Mouse (Mus musculus): ENCODE data around the gene Afdn. TPM values are rescaled to one million over a fixed set of nuclear protein-coding genes. Genes with fewer than 3 reads are reported as not detected.
"Not testable (repeated sequence)": the region's sequence is repeated elsewhere in the genome, so short reads cannot be mapped to it uniquely, and the experiment has no call there.

Gene Afdn
- polyA plus RNA-seq, 1 experiment from 2014 or later = 29.3 TPM

GRCm38 (mm10) chr17:13781948-13782347 lies 21.6 kb downstream of the Afdn start:
- Histone ChIP-seq H3K9me3 (ENCODE audit: control insufficient read depth, low read length) (no peaks in the 10 kb centered on the region), H3K4me1 (ENCODE audit: control insufficient read depth, insufficient read depth, low read length) (peaks cover 3% of the 10 kb centered on the region; the same call in 1 of the 2 replicates), H3K36me3 (ENCODE audit: control insufficient read depth, insufficient read depth, low read length) (no peaks in the 10 kb centered on the region), H3K4me2 (ENCODE audit: low read depth, low read length) (no peak overlapping the region), H3K27ac (ENCODE audit: low read length) (no peak overlapping the region), H3K9ac (ENCODE audit: low read depth, low read length) (no peak overlapping the region), H3K4me3 (ENCODE audit: low read length) (no peak overlapping the region), H3K27me3 (replicated peaks; ENCODE audit: control insufficient read depth, insufficient read depth, low read length) (no peaks in the 10 kb centered on the region)
- ATAC-seq = no peak
- 85% methylated on average over 5 of the region's 5 CpGs for WGBS

- ATAC-seq = peak; percentile 69
- H3K27me3 ChIP-seq (replicated peaks; ENCODE audit: control insufficient read depth, insufficient read depth, low read length) = no peaks in the 10 kb centered on the region
- no peaks in the 10 kb centered on the region for H3K36me3 ChIP-seq (ENCODE audit: control insufficient read depth, insufficient read depth, low read length)
- H3K9ac ChIP-seq (ENCODE audit: low read depth, low read length) = no peak overlapping the region
- 54% methylated on average over 1 of the region's 1 CpGs for WGBS
- no peak overlapping the region for H3K4me2 ChIP-seq (ENCODE audit: low read depth, low read length)
- no peaks in the 10 kb centered on the region for H3K9me3 ChIP-seq (ENCODE audit: control insufficient read depth, low read length)
- H3K4me1 ChIP-seq (ENCODE audit: control insufficient read depth, insufficient read depth, low read length) = peaks cover 3% of the 10 kb centered on the region; the same call in 1 of the 2 replicates
- no peak overlapping the region for H3K27ac ChIP-seq (ENCODE audit: low read length)
- no peak overlapping the region for H3K4me3 ChIP-seq (ENCODE audit: low read length)
Measured at GRCm38 (mm10) chr17:13783469-13783868, 23.1 kb downstream of the Afdn start.

GRCm38 (mm10) chr17:13790033-13790432 lies 29.7 kb downstream of the Afdn start:
- H3K4me1 ChIP-seq (ENCODE audit: control insufficient read depth, insufficient read depth, low read length); H3K9me3 ChIP-seq (ENCODE audit: control insufficient read depth, low read length); H3K36me3 ChIP-seq (ENCODE audit: control insufficient read depth, insufficient read depth, low read length); H3K27ac ChIP-seq (ENCODE audit: low read length); H3K4me3 ChIP-seq (ENCODE audit: low read length); H3K27me3 ChIP-seq (replicated peaks; ENCODE audit: control insufficient read depth, insufficient read depth, low read length); H3K4me2 ChIP-seq (ENCODE audit: low read depth, low read length); H3K9ac ChIP-seq (ENCODE audit: low read depth, low read length): not testable (repeated sequence)
- peak; percentile 81 for ATAC-seq
- 67% methylated on average over 2 of the region's 2 CpGs for WGBS

- H3K27ac ChIP-seq (ENCODE audit: low read length) = no peak overlapping the region
- no peak overlapping the region for H3K4me3 ChIP-seq (ENCODE audit: low read length)
- no peaks in the 10 kb centered on the region for H3K27me3 ChIP-seq (replicated peaks; ENCODE audit: control insufficient read depth, insufficient read depth, low read length)
- no peak for ATAC-seq
- no peak overlapping the region for H3K9ac ChIP-seq (ENCODE audit: low read depth, low read length)
- H3K4me1 ChIP-seq (ENCODE audit: control insufficient read depth, insufficient read depth, low read length) = no peaks in the 10 kb centered on the region; the same call in 1 of the 2 replicates
- WGBS = 79% methylated on average over 1 of the region's 1 CpGs
- no peaks in the 10 kb centered on the region for H3K36me3 ChIP-seq (ENCODE audit: control insufficient read depth, insufficient read depth, low read length)
- no peaks in the 10 kb centered on the region for H3K9me3 ChIP-seq (ENCODE audit: control insufficient read depth, low read length)
- no peak overlapping the region for H3K4me2 ChIP-seq (ENCODE audit: low read depth, low read length)
Measured at GRCm38 (mm10) chr17:13797691-13798090, 37.4 kb downstream of the Afdn start.

GRCm38 (mm10) chr17:13802836-13803408 lies 42.6 kb downstream of the Afdn start:
- Histone ChIP-seq H3K4me3 (ENCODE audit: low read length) (no peak overlapping the region), H3K27me3 (replicated peaks; ENCODE audit: control insufficient read depth, insufficient read depth, low read length) (no peaks in the 10 kb centered on the region), H3K4me1 (ENCODE audit: control insufficient read depth, insufficient read depth, low read length) (no peaks in the 10 kb centered on the region; the same call in 1 of the 2 replicates), H3K4me2 (ENCODE audit: low read depth, low read length) (no peak overlapping the region), H3K9ac (ENCODE audit: low read depth, low read length) (no peak overlapping the region), H3K36me3 (ENCODE audit: control insufficient read depth, insufficient read depth, low read length) (no peaks in the 10 kb centered on the region; the same call in 1 of the 2 replicates), H3K27ac (ENCODE audit: low read length) (no peak overlapping the region), H3K9me3 (ENCODE audit: control insufficient read depth, low read length) (no peaks in the 10 kb centered on the region)
- WGBS = 81% methylated on average over 2 of the region's 2 CpGs
- ATAC-seq = no peak

- no peak for ATAC-seq
- WGBS = 92% methylated on average over 1 of the region's 1 CpGs
- Histone ChIP-seq H3K27ac (ENCODE audit: low read length) (no peak overlapping the region), H3K9me3 (ENCODE audit: control insufficient read depth, low read length) (no peaks in the 10 kb centered on the region), H3K4me3 (ENCODE audit: low read length) (no peak overlapping the region), H3K36me3 (ENCODE audit: control insufficient read depth, insufficient read depth, low read length) (peaks cover 5% of the 10 kb centered on the region; the same call in 1 of the 2 replicates), H3K9ac (ENCODE audit: low read depth, low read length) (no peak overlapping the region), H3K4me2 (ENCODE audit: low read depth, low read length) (no peak overlapping the region), H3K4me1 (ENCODE audit: control insufficient read depth, insufficient read depth, low read length) (no peaks in the 10 kb centered on the region), H3K27me3 (replicated peaks; ENCODE audit: control insufficient read depth, insufficient read depth, low read length) (no peaks in the 10 kb centered on the region)
Measured at GRCm38 (mm10) chr17:13806016-13806415, 45.7 kb downstream of the Afdn start.

- 91% methylated on average over 2 of the region's 2 CpGs for WGBS
- H3K9ac ChIP-seq (ENCODE audit: low read depth, low read length) = no peak overlapping the region
- no peaks in the 10 kb centered on the region; the same call in none of the 2 replicates for H3K36me3 ChIP-seq (ENCODE audit: control insufficient read depth, insufficient read depth, low read length)
- H3K4me1 ChIP-seq (ENCODE audit: control insufficient read depth, insufficient read depth, low read length) = no peaks in the 10 kb centered on the region
- H3K27me3 ChIP-seq (replicated peaks; ENCODE audit: control insufficient read depth, insufficient read depth, low read length) = no peaks in the 10 kb centered on the region
- H3K4me2 ChIP-seq (ENCODE audit: low read depth, low read length) = no peak overlapping the region
- ATAC-seq = no peak
- H3K9me3 ChIP-seq (ENCODE audit: control insufficient read depth, low read length) = no peaks in the 10 kb centered on the region
- no peak overlapping the region for H3K4me3 ChIP-seq (ENCODE audit: low read length)
- H3K27ac ChIP-seq (ENCODE audit: low read length) = no peak overlapping the region
Measured at GRCm38 (mm10) chr17:13817789-13818188, 57.5 kb downstream of the Afdn start.

- Histone ChIP-seq H3K9ac (ENCODE audit: low read depth, low read length) (no peak overlapping the region), H3K36me3 (ENCODE audit: control insufficient read depth, insufficient read depth, low read length) (no peaks in the 10 kb centered on the region; the same call in none of the 2 replicates), H3K27ac (ENCODE audit: low read length) (no peak overlapping the region), H3K4me1 (ENCODE audit: control insufficient read depth, insufficient read depth, low read length) (no peaks in the 10 kb centered on the region), H3K27me3 (replicated peaks; ENCODE audit: control insufficient read depth, insufficient read depth, low read length) (no peaks in the 10 kb centered on the region), H3K9me3 (ENCODE audit: control insufficient read depth, low read length) (no peaks in the 10 kb centered on the region), H3K4me3 (ENCODE audit: low read length) (no peak overlapping the region), H3K4me2 (ENCODE audit: low read depth, low read length) (no peak overlapping the region)
- WGBS = 88% methylated on average over 4 of the region's 4 CpGs
- ATAC-seq = no peak
Measured at GRCm38 (mm10) chr17:13819342-13819741, 59.0 kb downstream of the Afdn start.

GRCm38 (mm10) chr17:13820676-13821075 lies 60.3 kb downstream of the Afdn start:
- H3K4me3 ChIP-seq (ENCODE audit: low read length) = no peak overlapping the region
- no peak overlapping the region for H3K9ac ChIP-seq (ENCODE audit: low read depth, low read length)
- H3K36me3 ChIP-seq (ENCODE audit: control insufficient read depth, insufficient read depth, low read length) = no peaks in the 10 kb centered on the region; the same call in 1 of the 2 replicates
- ATAC-seq = no peak
- H3K4me2 ChIP-seq (ENCODE audit: low read depth, low read length) = no peak overlapping the region
- WGBS = 87% methylated on average over 2 of the region's 2 CpGs
- H3K27ac ChIP-seq (ENCODE audit: low read length) = no peak overlapping the region
- H3K27me3 ChIP-seq (replicated peaks; ENCODE audit: control insufficient read depth, insufficient read depth, low read length) = no peaks in the 10 kb centered on the region
- no peaks in the 10 kb centered on the region for H3K9me3 ChIP-seq (ENCODE audit: control insufficient read depth, low read length)
- H3K4me1 ChIP-seq (ENCODE audit: control insufficient read depth, insufficient read depth, low read length) = no peaks in the 10 kb centered on the region

- ATAC-seq = no peak
- no peaks in the 10 kb centered on the region for H3K4me1 ChIP-seq (ENCODE audit: control insufficient read depth, insufficient read depth, low read length)
Measured at GRCm38 (mm10) chr17:13825421-13825820, 65.1 kb downstream of the Afdn start.

More at GRCm38 (mm10) chr17:13825421-13825820, 65.1 kb downstream of the Afdn start:
- Histone ChIP-seq H3K27me3 (replicated peaks; ENCODE audit: control insufficient read depth, insufficient read depth, low read length) (no peaks in the 10 kb centered on the region), H3K4me3 (ENCODE audit: low read length) (no peak overlapping the region), H3K27ac (ENCODE audit: low read length) (no peak overlapping the region), H3K9ac (ENCODE audit: low read depth, low read length) (no peak overlapping the region), H3K4me2 (ENCODE audit: low read depth, low read length) (no peak overlapping the region), H3K9me3 (ENCODE audit: control insufficient read depth, low read length) (no peaks in the 10 kb centered on the region), H3K36me3 (ENCODE audit: control insufficient read depth, insufficient read depth, low read length) (no peaks in the 10 kb centered on the region)
- WGBS = 94% methylated on average over 2 of the region's 2 CpGs
